ENCODE assay signal across 8 mouse cellular contexts in genomic region chr6:115674316-115674715, GRCm38 (mm10). TPM values are rescaled to one million over a fixed set of nuclear protein-coding genes. Genes with fewer than 3 reads are reported as not detected.
A peak's percentile ranks its signal among the peaks of the same experiment; 100 is the strongest.
DNase-seq lines count a peak whose midpoint lies in the region; ATAC-seq and TF ChIP-seq lines count a peak whose summit lies in the region.

No protein-coding gene starts in this region.

- no peak for DNase-seq in heart, adult 8-10 months (ENCODE audit: low spot score)
- DNase-seq in MEL (ENCODE audit: low read depth, low spot score), result no peak
- DNase-seq in liver, postnatal 0 days, result no peak
- no peak for DNase-seq in spleen, postnatal 10 days (ENCODE audit: low spot score in 2 of 2)
- DNase-seq in adrenal gland, adult 18-20 months (ENCODE audit: low spot score in 2 of 2), result no peak
- DNase-seq in cerebellum, postnatal 25 days, result no peak

- H3K27ac ChIP-seq in heart, embryonic 15.5 days, result peak overlapping the region; percentile 99
- H3K27ac ChIP-seq in MEL (ENCODE audit: control insufficient read depth, low read depth, low read length), result no peak overlapping the region
- H3K27ac ChIP-seq in forebrain, embryonic 16.5 days (ENCODE audit: low read length), result no peak overlapping the region; the same call in 1 of the 2 replicates
- H3K27ac ChIP-seq in liver, postnatal 0 days (ENCODE audit: low read depth), result peak overlapping the region; percentile 41

- no peaks in the 10 kb centered on the region for H3K27me3 ChIP-seq in heart, embryonic 15.5 days
- H3K27me3 ChIP-seq in MEL (ENCODE audit: control insufficient read depth in 1 of 2, insufficient read depth in 2 of 2, low read length in 2 of 2), result no peaks in the 10 kb centered on the region
- no peaks in the 10 kb centered on the region for H3K27me3 ChIP-seq in forebrain, embryonic 16.5 days (replicated peaks; ENCODE audit: control insufficient read depth, insufficient read depth, low read length)
- no peaks in the 10 kb centered on the region for H3K27me3 ChIP-seq in liver, postnatal 0 days (ENCODE audit: insufficient read depth, low read length)

- no peak for TF ChIP-seq EP300 in MEL (IDR thresholded peaks at IDR 0.05; ENCODE audit: low read depth in 1 of 2, low read length in 2 of 2)
- no peak for TF ChIP-seq EP300 in liver, postnatal 0 days (IDR thresholded peaks at IDR 0.05; ENCODE audit: low read depth)

- peaks cover 64% of the 10 kb centered on the region for H3K79me2 ChIP-seq in MEL (ENCODE audit: control insufficient read depth, insufficient read depth, low read length, poor library complexity)

- H3K4me1 ChIP-seq in heart, embryonic 15.5 days (replicated peaks), result peaks cover 20% of the 10 kb centered on the region
- peaks cover 0 to 18% of the 10 kb centered on the region in 2 experiments; a peak in 3 of 4 replicates for H3K4me1 ChIP-seq in MEL (ENCODE audit: control insufficient read depth in 1 of 2, insufficient read depth in 2 of 2, low read length in 2 of 2)
- peaks cover 19% of the 10 kb centered on the region for H3K4me1 ChIP-seq in forebrain, embryonic 16.5 days (replicated peaks; ENCODE audit: control insufficient read depth, insufficient read depth, low read length)
- peaks cover 32% of the 10 kb centered on the region for H3K4me1 ChIP-seq in liver, postnatal 0 days (ENCODE audit: insufficient read depth)

- H3K9ac ChIP-seq in heart, embryonic 15.5 days, result peak overlapping the region; percentile 99; the same call in 1 of the 2 replicates
- H3K9ac ChIP-seq in MEL (ENCODE audit: control insufficient read depth, low read depth, low read length, poor library complexity, severe bottlenecking), result peak overlapping the region; percentile 94; the same call in 1 of the 2 replicates
- H3K9ac ChIP-seq in forebrain, embryonic 16.5 days (replicated peaks; ENCODE audit: low read depth, low read length), result peak overlapping the region; percentile 100
- H3K9ac ChIP-seq in liver, postnatal 0 days (replicated peaks), result peak overlapping the region; percentile 98

- no peaks in the 10 kb centered on the region for H3K9me3 ChIP-seq in heart, embryonic 15.5 days (replicated peaks)
- H3K9me3 ChIP-seq in MEL (replicated peaks; ENCODE audit: insufficient read depth, low read length), result no peaks in the 10 kb centered on the region
- H3K9me3 ChIP-seq in forebrain, embryonic 16.5 days (ENCODE audit: control insufficient read depth, low read length), result no peaks in the 10 kb centered on the region
- H3K9me3 ChIP-seq in liver, postnatal 0 days (ENCODE audit: low read length), result no peaks in the 10 kb centered on the region

- no peak for TF ChIP-seq CTCF in MEL (IDR thresholded peaks at IDR 0.05 in 2 of 3, conservative IDR thresholded peaks at IDR 0.05 in 1 of 3; ENCODE audit: control insufficient read depth in 1 of 3, insufficient read depth in 1 of 3, low read depth in 2 of 3, low read length in 3 of 3, poor library complexity in 1 of 3, severe bottlenecking in 1 of 3)
- no peak for TF ChIP-seq CTCF in liver, postnatal 0 days (IDR thresholded peaks at IDR 0.05; ENCODE audit: low read depth)

- peak overlapping the region; percentile 82 for H3K4me2 ChIP-seq in heart, embryonic 15.5 days
- peak overlapping the region; percentile 67 for H3K4me2 ChIP-seq in forebrain, embryonic 16.5 days (ENCODE audit: low read length)
- H3K4me2 ChIP-seq in liver, postnatal 0 days (ENCODE audit: low read depth, low read length), result peak overlapping the region; percentile 91

- WGBS in heart, embryonic 15.5 days, result 13% methylated on average over 2 of the region's 2 CpGs
- WGBS in forebrain, embryonic 16.5 days, result 18% methylated on average over 2 of the region's 2 CpGs
- WGBS in liver, postnatal 0 days (ENCODE audit: insufficient replicate concordance), result 20% methylated on average over 2 of the region's 2 CpGs

- no peak for TF ChIP-seq POLR2A in MEL (IDR thresholded peaks at IDR 0.05; ENCODE audit: control insufficient read depth in 1 of 2, insufficient read depth in 1 of 2, low read depth in 1 of 2, low read length in 2 of 2, poor library complexity in 1 of 2)

- ATAC-seq in heart, embryonic 15.5 days (replicated peaks; ENCODE audit: insufficient number of reproducible peaks, insufficient read depth, low FRiP score, low read depth), result no peak
- no peak for ATAC-seq in forebrain, embryonic 16.5 days
- ATAC-seq in liver, postnatal 0 days, result no peak

- TF ChIP-seq RAD21 in MEL (IDR thresholded peaks at IDR 0.05; ENCODE audit: low read depth, low read length), result no peak

- H3K36me3 ChIP-seq in heart, embryonic 15.5 days, result no peaks in the 10 kb centered on the region
- peaks cover 0 to 32% of the 10 kb centered on the region in 2 experiments; a peak in 2 of 4 replicates for H3K36me3 ChIP-seq in MEL (ENCODE audit: control insufficient read depth in 1 of 2, insufficient read depth in 2 of 2, low read length in 2 of 2)
- no peaks in the 10 kb centered on the region for H3K36me3 ChIP-seq in forebrain, embryonic 16.5 days (ENCODE audit: control insufficient read depth, insufficient read depth)
- no peaks in the 10 kb centered on the region for H3K36me3 ChIP-seq in liver, postnatal 0 days (replicated peaks; ENCODE audit: insufficient read depth, low read length)

- H3K4me3 ChIP-seq in heart, embryonic 15.5 days, result peak overlapping the region; percentile 89
- peak overlapping the region; percentile 7 to 85 for H3K4me3 ChIP-seq in MEL (ENCODE audit: control insufficient read depth in 1 of 2, insufficient read depth in 1 of 2, low read depth in 2 of 2, low read length in 2 of 2)
- peak overlapping the region; percentile 96 for H3K4me3 ChIP-seq in forebrain, embryonic 16.5 days (replicated peaks; ENCODE audit: low read length)
- H3K4me3 ChIP-seq in liver, postnatal 0 days (ENCODE audit: low read depth, low read length), result peak overlapping the region; percentile 85

TF ChIP-seq in MEL, 35 proteins besides CTCF, POLR2A, EP300 and RAD21:
- TF ChIP-seq GATA1 (IDR thresholded peaks at IDR 0.05; ENCODE audit: low read depth, low read length) (0 out of 2 replicates have a peak, but pooled peaks have one; percentile 31), MYB (IDR thresholded peaks at IDR 0.05; ENCODE audit: low read depth, low read length) (no peak), RCOR1 (IDR thresholded peaks at IDR 0.05; ENCODE audit: low read depth, low read length) (peak; percentile 54), ETS1 (IDR thresholded peaks at IDR 0.05; ENCODE audit: low read depth, low read length) (no peak)

RNA-seq across cellular contexts. Expression of gene Raf1, which starts 2.1 kb away (rescaled TPM):
- polyA plus RNA-seq in heart, embryonic 15.5 days (2015; fragmentation: Nextera tagmentation; extraction: Ambion mirVana), result 90.7 and 97.4 TPM in 2 replicates
- 100 to 1,000 TPM in 3 of 4 experiments, 10 to 100 TPM in 1; 97.6 to 104 (median 102) TPM for total RNA-seq in heart, adult 8-10 months (2022)
- total RNA-seq in MEL (2012; rRNA removed), result 79.3 and 79.7 TPM in 2 replicates
- 10 to 100 TPM in 1 of 2 experiments, not detected in 1; 80.7 TPM for polyA plus RNA-seq in MEL (2012; ENCODE audit: insufficient read depth in 1 of 2, insufficient read length in 2 of 2, low read depth in 1 of 2, low replicate concordance in 2 of 2, missing spikeins in 1 of 2)
- 158 and 160 TPM in 2 replicates for polyA plus RNA-seq in forebrain, embryonic 16.5 days (2015; fragmentation: Nextera tagmentation; extraction: Ambion mirVana)
- 39.6 and 43.5 TPM in 2 replicates for polyA plus RNA-seq in liver, postnatal 0 days (2015; fragmentation: Nextera tagmentation; extraction: Ambion mirVana)
- 100 to 1,000 TPM in 1 of 2 experiments, 10 to 100 TPM in 1; 89.9 to 101 TPM for total RNA-seq in adrenal gland, adult 18-20 months (2021)

Comparison
In these comparisons a context has a peak if more than half of its experiments do, and no peak if none do; other contexts are left out.
1. H3K27ac ChIP-seq: peak in heart, embryonic 15.5 days (single experiment) and liver, postnatal 0 days (single experiment); none in MEL (single experiment) and forebrain, embryonic 16.5 days (single experiment).
2. H3K4me3 ChIP-seq: peak in every context shown above with its lines; median percentile 96 in forebrain, embryonic 16.5 days; 89 in heart, embryonic 15.5 days; 85 in liver, postnatal 0 days; 46 in MEL.
3. Peak in every context shown above with its lines, with median percentiles within 50 percentile points of each other: H3K4me2 ChIP-seq and H3K9ac ChIP-seq.